Mouse (Mus musculus): Measurements from ENCODE around the gene D17H6S53E.

DNA sequence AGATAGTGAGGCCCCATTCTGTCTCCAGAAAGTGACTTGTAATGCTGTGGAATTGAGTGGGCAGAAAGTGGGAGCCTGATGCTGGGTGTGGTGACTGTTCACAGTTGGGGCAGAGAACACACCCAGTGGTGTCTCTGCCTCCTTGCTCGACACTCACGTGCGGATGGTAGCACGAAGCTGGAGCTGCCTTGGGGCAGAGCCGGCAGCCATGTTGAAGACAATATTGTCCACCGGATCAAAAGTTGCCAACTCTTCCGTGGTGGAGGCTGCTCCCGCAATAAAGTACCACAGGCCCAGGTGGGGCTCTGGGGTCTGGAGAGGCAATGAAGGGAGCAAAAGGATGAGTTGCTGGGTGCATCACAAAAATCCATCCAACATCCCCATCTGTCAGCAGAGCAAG lies 4.9 kb downstream of the D17H6S53E start:
- TF ChIP-seq CTCF (IDR thresholded peaks at IDR 0.05; ENCODE audit: low read depth) (no peak), EP300 (optimal IDR thresholded peaks at IDR 0.05) (no peak)

All from stomach, postnatal 0 days (tissue).